Mouse (Mus musculus) limb, embryonic 14.5 days (tissue): ENCODE measurements at regions not wholly inside any gene's neighbourhood (a gene's known extent, or its start where the extent isn't known, plus 50 kb on each side); places are given as distances from the start of the nearest gene placed in this dataset.

ENCODE experiments used
- ATAC-seq: fragments of 200-750 bp; cut with Nextera tagmentation; 2 replicates; pipeline ENCODE4 v1.8.0; 2017; ENCODE audit warnings: low read depth, moderate number of reproducible peaks, moderate TSS enrichment; ENCODE audit not compliant: low FRiP score
- DNase-seq: peaks from one replicate; pipeline ENCODE4 v3.0.0-alpha.2; 2015; ENCODE audit warnings: low spot score
- H3K27ac ChIP-seq: fragments of 300-500 bp; sonication (generic); replicated peaks from 2 replicates; pipeline ENCODE4 v1.5.1; 2014; ENCODE audit warnings: low read depth, mild to moderate bottlenecking, low read length, moderate library complexity, mixed read lengths
- H3K27me3 ChIP-seq: fragments of 300-500 bp; sonication (generic); 2 replicates; pipeline ENCODE4 v1.6.1; 2014; ENCODE audit warnings: low read length, mixed read lengths; ENCODE audit not compliant: control insufficient read depth, insufficient read depth
- H3K36me3 ChIP-seq: fragments of 300-500 bp; sonication (generic); 2 replicates; pipeline ENCODE4 v1.6.1; 2014; ENCODE audit warnings: mild to moderate bottlenecking, low read length, moderate library complexity, mixed read lengths; ENCODE audit not compliant: control insufficient read depth, insufficient read depth
- H3K4me1 ChIP-seq: fragments of 300-500 bp; sonication (generic); 2 replicates; pipeline ENCODE4 v1.6.1; 2014; ENCODE audit warnings: antibody characterized with exemption, low read length, mixed read lengths; ENCODE audit not compliant: control insufficient read depth, insufficient read depth
- H3K4me2 ChIP-seq: fragments of 300-500 bp; sonication (generic); replicated peaks from 2 replicates; pipeline ENCODE4 v1.6.1; 2014; ENCODE audit warnings: low read depth, mild to moderate bottlenecking, low read length, moderate library complexity; ENCODE audit not compliant: severe bottlenecking
- H3K4me3 ChIP-seq: fragments of 300-500 bp; sonication (generic); replicated peaks from 2 replicates; pipeline ENCODE4 v1.5.1; 2014; ENCODE audit warnings: low read length
- H3K9ac ChIP-seq: fragments of 300-500 bp; sonication (generic); 2 replicates; pipeline ENCODE4 v1.6.1; 2014; ENCODE audit warnings: mild to moderate bottlenecking, low read depth, low read length, moderate library complexity; ENCODE audit not compliant: severe bottlenecking
- H3K9me3 ChIP-seq: fragments of 300-500 bp; sonication (generic); 2 replicates; pipeline ENCODE4 v1.6.1; 2016; ENCODE audit warnings: low read length; ENCODE audit not compliant: control insufficient read depth
- POLR2A ChIP-seq: fragments of 200-500 bp; IDR thresholded peaks from 2 replicates; pipeline ENCODE4 v1.8.0; 2012; ENCODE audit warnings: inconsistent platforms, mild to moderate bottlenecking, moderate library complexity, borderline replicate concordance; ENCODE audit not compliant: insufficient read depth, insufficient read length; ENCODE audit errors: extremely low read depth
- WGBS: fragments of 180-500 bp; shearing (Covaris S2); extraction: QIAGEN DNeasy Blood & Tissue Kit; methylation state at CpG from one replicate; pipeline ENCODE4 v1.1.7; 2014; 5-methylcytosine and 5-hydroxymethylcytosine counted together

GRCm38 (mm10) chr9:6651572-6652236 lies 382.1 kb upstream of the Ddi1 start:
- ATAC-seq (no peak), DNase-seq (no peak)
- Histone ChIP-seq H3K4me2 (no peak overlapping the region), H3K9me3 (no peaks in the 10 kb centered on the region), H3K27me3 (no peaks in the 10 kb centered on the region), H3K4me3 (no peak overlapping the region), H3K27ac (no peak overlapping the region), H3K36me3 (no peaks in the 10 kb centered on the region), H3K4me1 (no peaks in the 10 kb centered on the region), H3K9ac (no peak overlapping the region)
- 88% methylated on average over 6 of the region's 6 CpGs for WGBS
- TF ChIP-seq POLR2A: no peak

- TF ChIP-seq POLR2A: no peak
- DNase-seq (no peak), ATAC-seq (no peak)
- Histone ChIP-seq H3K27ac (no peak overlapping the region), H3K36me3 (no peaks in the 10 kb centered on the region), H3K4me3 (no peak overlapping the region), H3K4me2 (no peak overlapping the region), H3K27me3 (no peaks in the 10 kb centered on the region), H3K9ac (no peak overlapping the region), H3K9me3 (no peaks in the 10 kb centered on the region), H3K4me1 (no peaks in the 10 kb centered on the region)
- 72% methylated on average over 3 of the region's 3 CpGs for WGBS
Measured at GRCm38 (mm10) chr9:6645796-6646309, 376.2 kb upstream of the Ddi1 start.

- DNase-seq (no peak), ATAC-seq (no peak)
- Histone ChIP-seq H3K36me3 (no peaks in the 10 kb centered on the region), H3K9ac (no peak overlapping the region), H3K4me2 (no peak overlapping the region), H3K27me3 (no peaks in the 10 kb centered on the region), H3K4me3 (no peak overlapping the region), H3K4me1 (no peaks in the 10 kb centered on the region), H3K9me3 (no peaks in the 10 kb centered on the region), H3K27ac (no peak overlapping the region)
- WGBS: 64% methylated on average over 2 of the region's 2 CpGs
- TF ChIP-seq POLR2A: no peak
Measured at GRCm38 (mm10) chr9:6645321-6645720, 375.7 kb upstream of the Ddi1 start.

GRCm38 (mm10) chr9:6617155-6617554 lies 347.5 kb upstream of the Ddi1 start:
- 77% methylated on average over 2 of the region's 2 CpGs for WGBS
- H3K9me3 ChIP-seq: no peaks in the 10 kb centered on the region
- ATAC-seq (no peak), DNase-seq (no peak)
- no peak overlapping the region for H3K27ac ChIP-seq
- no peak overlapping the region for H3K4me2 ChIP-seq
- no peak overlapping the region for H3K9ac ChIP-seq
- no peak overlapping the region for H3K4me3 ChIP-seq
- H3K27me3 ChIP-seq: no peaks in the 10 kb centered on the region
- no peaks in the 10 kb centered on the region for H3K36me3 ChIP-seq
- TF ChIP-seq POLR2A: no peak
- no peaks in the 10 kb centered on the region for H3K4me1 ChIP-seq

- Histone ChIP-seq H3K4me1 (no peaks in the 10 kb centered on the region), H3K4me2 (no peak overlapping the region), H3K36me3 (no peaks in the 10 kb centered on the region), H3K9ac (no peak overlapping the region), H3K4me3 (no peak overlapping the region), H3K27ac (no peak overlapping the region), H3K9me3 (no peaks in the 10 kb centered on the region), H3K27me3 (no peaks in the 10 kb centered on the region)
- TF ChIP-seq POLR2A: no peak
- no peak for DNase-seq
- no peak for ATAC-seq
- 80% methylated on average over 1 of the region's 1 CpGs for WGBS
Measured at GRCm38 (mm10) chr9:6609284-6609627, 339.6 kb upstream of the Ddi1 start.
